Mouse (Mus musculus) C2C12 (cell line): ENCODE measurements around the gene Prdm11.

Source experiments
- CTCF ChIP-seq: IDR thresholded peaks from one replicate; pipeline ENCODE4 v1.5.1; 2011; ENCODE audit not compliant: control insufficient read depth, insufficient read depth, insufficient read length
- FOSL1 ChIP-seq: IDR thresholded peaks from one replicate; pipeline ENCODE4 v1.8.0; 2011; ENCODE audit warnings: mild to moderate bottlenecking, low read length; ENCODE audit not compliant: poor library complexity, insufficient read depth, severe bottlenecking

- TF ChIP-seq CTCF (no peak), FOSL1 (no peak)
Observed at GRCm38 (mm10) chr2:93017151-93017550, 28.8 kb downstream of the Prdm11 start.
